Mouse (Mus musculus): Measurements from ENCODE around the gene Rad51c. TPM values are rescaled to one million over a fixed set of nuclear protein-coding genes. Genes with fewer than 3 reads are reported as not detected.

Gene Rad51c
- polyA plus RNA-seq, 1 experiment from 2014 or later: 13.6 TPM

GRCm38 (mm10) chr11:87404111-87404853, 472 bp downstream of the Rad51c start:
- 2% methylated on average over 56 of the region's 58 CpGs for WGBS
- peak; percentile 90 for ATAC-seq (ENCODE audit: low FRiP score)
- H3K9ac ChIP-seq (ENCODE audit: low read length): peak overlapping the region; percentile 83

GRCm38 (mm10) chr11:87398402-87398801, 6.4 kb downstream of the Rad51c start:
- ATAC-seq (ENCODE audit: low FRiP score) (no peak), DNase-seq (ENCODE audit: low spot score, missing footprints) (no peak)
- no peak overlapping the region for H3K27ac ChIP-seq (ENCODE audit: low read depth, low read length)
- H3K9ac ChIP-seq (ENCODE audit: low read length): no peak overlapping the region
- H3K4me1 ChIP-seq (ENCODE audit: control insufficient read depth, insufficient read depth, low read length): no peaks in the 10 kb centered on the region
- no peak overlapping the region for H3K4me3 ChIP-seq (ENCODE audit: low read depth, low read length)
- 98% methylated on average over 2 of the region's 2 CpGs for WGBS
- no peaks in the 10 kb centered on the region for H3K27me3 ChIP-seq (ENCODE audit: control insufficient read depth, insufficient read depth, low read length)
- no peaks in the 10 kb centered on the region for H3K9me3 ChIP-seq (ENCODE audit: control insufficient read depth, low read length)
- H3K4me2 ChIP-seq: no peak overlapping the region
- no peaks in the 10 kb centered on the region; the same call in 1 of the 2 replicates for H3K36me3 ChIP-seq (ENCODE audit: control insufficient read depth, insufficient read depth, low read length)

More at GRCm38 (mm10) chr11:87404111-87404853, 472 bp downstream of the Rad51c start:
- peak overlapping the region; percentile 79 for H3K27ac ChIP-seq (ENCODE audit: low read depth, low read length)
- H3K4me2 ChIP-seq: peak overlapping the region; percentile 53
- DNase-seq (ENCODE audit: low spot score, missing footprints): peak; percentile 100
- no peaks in the 10 kb centered on the region for H3K9me3 ChIP-seq (ENCODE audit: control insufficient read depth, low read length)
- H3K27me3 ChIP-seq (ENCODE audit: control insufficient read depth, insufficient read depth, low read length): no peaks in the 10 kb centered on the region
- peaks cover 4% of the 10 kb centered on the region for H3K4me1 ChIP-seq (ENCODE audit: control insufficient read depth, insufficient read depth, low read length)
- no peaks in the 10 kb centered on the region; the same call in 1 of the 2 replicates for H3K36me3 ChIP-seq (ENCODE audit: control insufficient read depth, insufficient read depth, low read length)
- peak overlapping the region; percentile 56 for H3K4me3 ChIP-seq (ENCODE audit: low read depth, low read length)

- H3K4me2 ChIP-seq: no peak overlapping the region
- H3K4me3 ChIP-seq (ENCODE audit: low read depth, low read length): no peak overlapping the region
- 66% methylated on average over 1 of the region's 1 CpGs for WGBS
- no peak overlapping the region for H3K9ac ChIP-seq (ENCODE audit: low read length)
- no peaks in the 10 kb centered on the region for H3K36me3 ChIP-seq (ENCODE audit: control insufficient read depth, insufficient read depth, low read length)
- no peaks in the 10 kb centered on the region for H3K4me1 ChIP-seq (ENCODE audit: control insufficient read depth, insufficient read depth, low read length)
- no peaks in the 10 kb centered on the region for H3K9me3 ChIP-seq (ENCODE audit: control insufficient read depth, low read length)
- DNase-seq (ENCODE audit: low spot score, missing footprints) (peak; percentile 88), ATAC-seq (ENCODE audit: low FRiP score) (no peak)
- H3K27me3 ChIP-seq (ENCODE audit: control insufficient read depth, insufficient read depth, low read length): no peaks in the 10 kb centered on the region
- H3K27ac ChIP-seq (ENCODE audit: low read depth, low read length): no peak overlapping the region
Observed at GRCm38 (mm10) chr11:87393855-87394254, 10.9 kb downstream of the Rad51c start.

- H3K4me1 ChIP-seq (ENCODE audit: control insufficient read depth, insufficient read depth, low read length): no peaks in the 10 kb centered on the region
- H3K27me3 ChIP-seq (ENCODE audit: control insufficient read depth, insufficient read depth, low read length): no peaks in the 10 kb centered on the region
- H3K4me3 ChIP-seq (ENCODE audit: low read depth, low read length): no peak overlapping the region
- H3K27ac ChIP-seq (ENCODE audit: low read depth, low read length): no peak overlapping the region
- DNase-seq (ENCODE audit: low spot score, missing footprints) (no peak), ATAC-seq (ENCODE audit: low FRiP score) (no peak)
- 97% methylated on average over 1 of the region's 1 CpGs for WGBS
- H3K36me3 ChIP-seq (ENCODE audit: control insufficient read depth, insufficient read depth, low read length): no peaks in the 10 kb centered on the region
- H3K4me2 ChIP-seq: no peak overlapping the region
- no peak overlapping the region for H3K9ac ChIP-seq (ENCODE audit: low read length)
- no peaks in the 10 kb centered on the region for H3K9me3 ChIP-seq (ENCODE audit: control insufficient read depth, low read length)
Observed at GRCm38 (mm10) chr11:87385676-87386075, 19.1 kb downstream of the Rad51c start.

- H3K4me3 ChIP-seq (ENCODE audit: low read depth, low read length): no peak overlapping the region
- H3K27me3 ChIP-seq (ENCODE audit: control insufficient read depth, insufficient read depth, low read length): no peaks in the 10 kb centered on the region
- H3K9me3 ChIP-seq (ENCODE audit: control insufficient read depth, low read length): no peaks in the 10 kb centered on the region
- WGBS: 98% methylated on average over 4 of the region's 4 CpGs
- H3K4me1 ChIP-seq (ENCODE audit: control insufficient read depth, insufficient read depth, low read length): no peaks in the 10 kb centered on the region
- no peak overlapping the region for H3K9ac ChIP-seq (ENCODE audit: low read length)
- ATAC-seq (ENCODE audit: low FRiP score) (no peak), DNase-seq (ENCODE audit: low spot score, missing footprints) (no peak)
- H3K36me3 ChIP-seq (ENCODE audit: control insufficient read depth, insufficient read depth, low read length): no peaks in the 10 kb centered on the region
- no peak overlapping the region for H3K27ac ChIP-seq (ENCODE audit: low read depth, low read length)
- H3K4me2 ChIP-seq: no peak overlapping the region
Observed at GRCm38 (mm10) chr11:87384551-87384950, 20.2 kb downstream of the Rad51c start.

GRCm38 (mm10) chr11:87367865-87368580, 36.7 kb downstream of the Rad51c start:
- H3K36me3 ChIP-seq (ENCODE audit: control insufficient read depth, insufficient read depth, low read length): no peaks in the 10 kb centered on the region
- H3K27ac ChIP-seq (ENCODE audit: low read depth, low read length): no peak overlapping the region
- no peaks in the 10 kb centered on the region for H3K27me3 ChIP-seq (ENCODE audit: control insufficient read depth, insufficient read depth, low read length)
- no peak for DNase-seq (ENCODE audit: low spot score, missing footprints)
- no peak for ATAC-seq (ENCODE audit: low FRiP score)
- H3K9me3 ChIP-seq (ENCODE audit: control insufficient read depth, low read length): no peaks in the 10 kb centered on the region
- H3K4me1 ChIP-seq (ENCODE audit: control insufficient read depth, insufficient read depth, low read length): no peaks in the 10 kb centered on the region
- 85% methylated on average over 9 of the region's 9 CpGs for WGBS
- no peak overlapping the region for H3K9ac ChIP-seq (ENCODE audit: low read length)
- no peak overlapping the region for H3K4me2 ChIP-seq
- H3K4me3 ChIP-seq (ENCODE audit: low read depth, low read length): no peak overlapping the region

- Histone ChIP-seq H3K9me3 (ENCODE audit: control insufficient read depth, low read length) (no peaks in the 10 kb centered on the region), H3K36me3 (ENCODE audit: control insufficient read depth, insufficient read depth, low read length) (no peaks in the 10 kb centered on the region), H3K27ac (ENCODE audit: low read depth, low read length) (no peak overlapping the region), H3K4me3 (ENCODE audit: low read depth, low read length) (no peak overlapping the region), H3K9ac (ENCODE audit: low read length) (no peak overlapping the region), H3K27me3 (ENCODE audit: control insufficient read depth, insufficient read depth, low read length) (no peaks in the 10 kb centered on the region), H3K4me2 (no peak overlapping the region), H3K4me1 (ENCODE audit: control insufficient read depth, insufficient read depth, low read length) (no peaks in the 10 kb centered on the region)
- DNase-seq (ENCODE audit: low spot score, missing footprints) (no peak), ATAC-seq (ENCODE audit: low FRiP score) (no peak)
- WGBS: 91% methylated on average over 7 of the region's 7 CpGs
Observed at GRCm38 (mm10) chr11:87367061-87367460, 37.7 kb downstream of the Rad51c start.

GRCm38 (mm10) chr11:87365120-87365519, 39.6 kb downstream of the Rad51c start:
- no peak for DNase-seq (ENCODE audit: low spot score, missing footprints)
- Histone ChIP-seq H3K27ac (ENCODE audit: low read depth, low read length) (no peak overlapping the region), H3K4me1 (ENCODE audit: control insufficient read depth, insufficient read depth, low read length) (no peaks in the 10 kb centered on the region), H3K9ac (ENCODE audit: low read length) (no peak overlapping the region), H3K4me2 (no peak overlapping the region), H3K4me3 (ENCODE audit: low read depth, low read length) (no peak overlapping the region), H3K27me3 (ENCODE audit: control insufficient read depth, insufficient read depth, low read length) (no peaks in the 10 kb centered on the region), H3K9me3 (ENCODE audit: control insufficient read depth, low read length) (no peaks in the 10 kb centered on the region), H3K36me3 (ENCODE audit: control insufficient read depth, insufficient read depth, low read length) (no peaks in the 10 kb centered on the region)
- WGBS: 94% methylated on average over 5 of the region's 5 CpGs
- ATAC-seq (ENCODE audit: low FRiP score): no peak

GRCm38 (mm10) chr11:87359262-87359612, 45.5 kb downstream of the Rad51c start:
- Histone ChIP-seq H3K27ac (ENCODE audit: low read depth, low read length) (no peak overlapping the region; the same call in 1 of the 2 replicates), H3K36me3 (ENCODE audit: control insufficient read depth, insufficient read depth, low read length) (no peaks in the 10 kb centered on the region), H3K9me3 (ENCODE audit: control insufficient read depth, low read length) (no peaks in the 10 kb centered on the region), H3K4me2 (peak overlapping the region; percentile 85), H3K4me3 (ENCODE audit: low read depth, low read length) (peak overlapping the region; percentile 90), H3K9ac (ENCODE audit: low read length) (no peak overlapping the region), H3K27me3 (ENCODE audit: control insufficient read depth, insufficient read depth, low read length) (no peaks in the 10 kb centered on the region; the same call in 1 of the 2 replicates), H3K4me1 (ENCODE audit: control insufficient read depth, insufficient read depth, low read length) (peaks cover 4% of the 10 kb centered on the region; the same call in 1 of the 2 replicates)
- WGBS: 17% methylated on average over 10 of the region's 10 CpGs
- DNase-seq (ENCODE audit: low spot score, missing footprints): no peak
- ATAC-seq (ENCODE audit: low FRiP score): no peak

Measured in midbrain, embryonic 11.5 days (tissue).